Mouse (Mus musculus) splenic B cell, adult 2 months (primary cell): ENCODE data around the gene Rap1gap2.

Experiments used
- DNase-seq: peaks from one replicate; pipeline ENCODE4 v3.0.0-alpha.2; 2011; ENCODE audit warnings: low read depth, low spot score
- H3K27me3 ChIP-seq: 2 replicates; pipeline ENCODE4 v1.6.1; 2012; ENCODE audit warnings: mild to moderate bottlenecking, low read length, moderate library complexity, mixed read lengths; ENCODE audit not compliant: control insufficient read depth, poor library complexity, insufficient read depth, severe bottlenecking
- H3K36me3 ChIP-seq: 2 replicates; pipeline ENCODE4 v1.6.1; 2012; ENCODE audit warnings: mild to moderate bottlenecking, low read length, moderate library complexity, mixed read lengths; ENCODE audit not compliant: control insufficient read depth, poor library complexity, insufficient read depth, severe bottlenecking

Gene Rap1gap2

GRCm38 (mm10) chr11:74405201-74405600 lies 205.5 kb downstream of the Rap1gap2 start:
- Histone ChIP-seq H3K27me3 (no peaks in the 10 kb centered on the region; the same call in 1 of the 2 replicates), H3K36me3 (no peaks in the 10 kb centered on the region)
- DNase-seq = no peak

GRCm38 (mm10) chr11:74404216-74404615 lies 206.5 kb downstream of the Rap1gap2 start:
- no peak for DNase-seq
- H3K27me3 ChIP-seq = no peaks in the 10 kb centered on the region; the same call in 1 of the 2 replicates
- no peaks in the 10 kb centered on the region for H3K36me3 ChIP-seq

GRCm38 (mm10) chr11:74402126-74402525 lies 208.6 kb downstream of the Rap1gap2 start:
- H3K36me3 ChIP-seq = no peaks in the 10 kb centered on the region

GRCm38 (mm10) chr11:74395583-74395982 lies 215.1 kb downstream of the Rap1gap2 start:
- H3K36me3 ChIP-seq = 0 out of 2 replicates have a peak, but pooled peaks cover 3% of the 10 kb centered on the region
- no peaks in the 10 kb centered on the region for H3K27me3 ChIP-seq
- no peak for DNase-seq

More at GRCm38 (mm10) chr11:74402126-74402525, 208.6 kb downstream of the Rap1gap2 start:
- H3K27me3 ChIP-seq = no peaks in the 10 kb centered on the region; the same call in 1 of the 2 replicates
- peak; percentile 27 for DNase-seq

- Histone ChIP-seq H3K27me3 (no peaks in the 10 kb centered on the region), H3K36me3 (0 out of 2 replicates have a peak, but pooled peaks cover 3% of the 10 kb centered on the region)
- DNase-seq = no peak
Observed at GRCm38 (mm10) chr11:74393489-74393888, 217.2 kb downstream of the Rap1gap2 start.

GRCm38 (mm10) chr11:74392903-74393302 lies 217.8 kb downstream of the Rap1gap2 start:
- Histone ChIP-seq H3K27me3 (no peaks in the 10 kb centered on the region), H3K36me3 (0 out of 2 replicates have a peak, but pooled peaks cover 3% of the 10 kb centered on the region)
- DNase-seq = no peak

GRCm38 (mm10) chr11:74391899-74392298 lies 218.8 kb downstream of the Rap1gap2 start:
- DNase-seq = peak; percentile 6
- Histone ChIP-seq H3K36me3 (0 out of 2 replicates have a peak, but pooled peaks cover 3% of the 10 kb centered on the region), H3K27me3 (no peaks in the 10 kb centered on the region)

- DNase-seq = no peak
- Histone ChIP-seq H3K27me3 (no peaks in the 10 kb centered on the region), H3K36me3 (no peaks in the 10 kb centered on the region)
Observed at GRCm38 (mm10) chr11:74387203-74387602, 223.5 kb downstream of the Rap1gap2 start.

- DNase-seq = no peak
- H3K36me3 ChIP-seq = no peaks in the 10 kb centered on the region
- H3K27me3 ChIP-seq = no peaks in the 10 kb centered on the region
Observed at GRCm38 (mm10) chr11:74385674-74386073, 225.0 kb downstream of the Rap1gap2 start.

- no peaks in the 10 kb centered on the region for H3K27me3 ChIP-seq
- no peak for DNase-seq
- no peaks in the 10 kb centered on the region for H3K36me3 ChIP-seq
Observed at GRCm38 (mm10) chr11:74379166-74379873, 231.4 kb downstream of the Rap1gap2 start.

- DNase-seq = peak; percentile 42
- Histone ChIP-seq H3K36me3 (no peaks in the 10 kb centered on the region), H3K27me3 (no peaks in the 10 kb centered on the region)
Observed at GRCm38 (mm10) chr11:74376847-74377246, 233.9 kb downstream of the Rap1gap2 start.

GRCm38 (mm10) chr11:74371393-74372100 lies 239.2 kb downstream of the Rap1gap2 start:
- DNase-seq = peak; percentile 63
- Histone ChIP-seq H3K27me3 (no peaks in the 10 kb centered on the region), H3K36me3 (no peaks in the 10 kb centered on the region)

GRCm38 (mm10) chr11:74361769-74362168 lies 248.9 kb downstream of the Rap1gap2 start, which contains the start of gene Olfr412:
Olfr412 (plus strand) TSS chr11:74362069.
- no peak for DNase-seq
- Histone ChIP-seq H3K36me3 (no peaks in the 10 kb centered on the region), H3K27me3 (no peaks in the 10 kb centered on the region)

- H3K27me3 ChIP-seq = no peaks in the 10 kb centered on the region
- DNase-seq = no peak
- no peaks in the 10 kb centered on the region for H3K36me3 ChIP-seq
Observed at GRCm38 (mm10) chr11:74352550-74352949, 258.2 kb downstream of the Rap1gap2 start, which contains the start of gene Olfr411. Olfr411 (minus strand) TSS chr11:74352650.

- DNase-seq = no peak
- Histone ChIP-seq H3K27me3 (no peaks in the 10 kb centered on the region), H3K36me3 (no peaks in the 10 kb centered on the region)
Observed at GRCm38 (mm10) chr11:74337931-74338330, 272.8 kb downstream of the Rap1gap2 start, which contains the start of gene Olfr410. Olfr410 (minus strand) TSS chr11:74338031.
